Mouse (Mus musculus) heart, adult 2 months (tissue): ENCODE data around the gene Tmem51.

Experiments
- CTCF ChIP-seq: fragments of 200-600 bp; IDR thresholded peaks from 2 replicates; pipeline ENCODE4 v1.8.1; 2022; ENCODE audit warnings: antibody characterized with exemption, mild to moderate bottlenecking, moderate library complexity
- EP300 ChIP-seq: fragments of 200-500 bp; IDR thresholded peaks from 2 replicates; pipeline ENCODE4 v1.6.1; 2011; ENCODE audit warnings: low read depth, low read length, control low read depth; ENCODE audit not compliant: insufficient read depth
- POLR2A ChIP-seq: fragments of 200-500 bp; IDR thresholded peaks from 2 replicates; pipeline ENCODE4 v1.6.1; 2011; ENCODE audit warnings: mild to moderate bottlenecking, low read depth, low read length, control low read depth; ENCODE audit not compliant: insufficient read depth

DNA sequence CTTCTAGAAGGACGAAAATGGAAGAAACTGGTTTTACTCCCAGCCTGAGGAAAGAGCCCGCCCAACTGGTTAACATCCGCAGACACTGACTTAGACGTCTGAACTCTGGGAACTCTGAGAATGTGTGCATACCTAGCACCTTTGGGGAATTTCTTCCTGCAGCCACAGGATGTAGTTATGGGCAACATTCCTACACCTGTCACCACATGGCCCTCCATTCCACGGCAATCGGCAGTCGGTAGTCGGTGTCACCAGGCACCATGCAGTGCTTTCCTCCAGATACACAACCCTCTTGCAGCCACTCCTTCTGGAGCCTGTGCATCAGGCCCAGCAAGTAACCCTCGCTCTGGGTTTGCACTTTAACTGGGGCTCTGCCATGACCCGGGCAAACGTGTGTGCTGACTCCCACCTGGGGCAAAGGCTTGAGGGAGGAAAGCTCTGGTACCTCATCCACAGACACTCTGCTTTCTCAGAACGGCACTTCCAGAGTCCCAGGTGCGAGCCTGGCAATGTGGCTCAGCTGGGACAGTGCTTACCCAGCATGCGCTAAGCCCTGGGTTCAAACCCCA, 38.4 kb downstream of the Tmem51 start:
- TF ChIP-seq CTCF (no peak), POLR2A (no peak), EP300 (no peak)
